Mouse (Mus musculus) midbrain, embryonic 16.5 days (tissue): ENCODE results near the gene Rapgef4. TPM values are rescaled to one million over a fixed set of nuclear protein-coding genes. Genes with fewer than 3 reads are reported as not detected.

Source experiments
- ATAC-seq: fragments of 200-750 bp; cut with Nextera tagmentation; 2 replicates; pipeline ENCODE4 v1.8.0; 2017; ENCODE audit warnings: moderate TSS enrichment
- H3K27ac ChIP-seq: fragments of 300-500 bp; sonication (generic); 2 replicates; pipeline ENCODE4 v1.5.1; 2014; ENCODE audit warnings: mild to moderate bottlenecking, low read length, mixed read lengths
- H3K27me3 ChIP-seq: fragments of 300-500 bp; sonication (generic); 2 replicates; pipeline ENCODE4 v1.6.1; 2014; ENCODE audit warnings: low read depth, low read length, mixed read lengths; ENCODE audit not compliant: control insufficient read depth, insufficient read depth
- H3K36me3 ChIP-seq: fragments of 300-500 bp; sonication (generic); 2 replicates; pipeline ENCODE4 v1.6.1; 2014; ENCODE audit warnings: mild to moderate bottlenecking, low read length, moderate library complexity, mixed read lengths; ENCODE audit not compliant: control insufficient read depth, insufficient read depth
- H3K4me1 ChIP-seq: fragments of 300-500 bp; sonication (generic); 2 replicates; pipeline ENCODE4 v1.6.1; 2014; ENCODE audit warnings: mild to moderate bottlenecking, low read length, mixed read lengths; ENCODE audit not compliant: control insufficient read depth, insufficient read depth
- H3K4me2 ChIP-seq: fragments of 300-500 bp; sonication (generic); 2 replicates; pipeline ENCODE4 v1.6.1; 2014; ENCODE audit warnings: mild to moderate bottlenecking, low read length, mixed read lengths
- H3K4me3 ChIP-seq: fragments of 300-500 bp; sonication (generic); 2 replicates; pipeline ENCODE4 v1.5.1; 2014; ENCODE audit warnings: low read depth, mild to moderate bottlenecking, low read length, moderate library complexity, mixed read lengths
- H3K9ac ChIP-seq: fragments of 300-500 bp; sonication (generic); 2 replicates; pipeline ENCODE4 v1.6.1; 2014; ENCODE audit warnings: low read depth, low read length, mixed read lengths
- H3K9me3 ChIP-seq: fragments of 300-500 bp; sonication (generic); replicated peaks from 2 replicates; pipeline ENCODE4 v1.6.1; 2014; ENCODE audit warnings: mild to moderate bottlenecking, low read length, mixed read lengths; ENCODE audit not compliant: control insufficient read depth, poor library complexity, severe bottlenecking
- WGBS: fragments of 180-500 bp; shearing (Covaris S2); extraction: QIAGEN DNeasy Blood & Tissue Kit; methylation state at CpG from one replicate; pipeline ENCODE4 v1.1.7; 2014; 5-methylcytosine and 5-hydroxymethylcytosine counted together
- polyA plus RNA-seq: library from polyadenylated mRNA; unstranded; fragments of >200 nt; fragmentation: Nextera tagmentation; extraction: Ambion mirVana; gene quantifications from 2 replicates; pipeline ENCODE4 v1.2.1, GENCODE M21; 2015

Gene Rapgef4
- polyA plus RNA-seq, 1 experiment from 2014 or later, result 40.2 TPM

DNA sequence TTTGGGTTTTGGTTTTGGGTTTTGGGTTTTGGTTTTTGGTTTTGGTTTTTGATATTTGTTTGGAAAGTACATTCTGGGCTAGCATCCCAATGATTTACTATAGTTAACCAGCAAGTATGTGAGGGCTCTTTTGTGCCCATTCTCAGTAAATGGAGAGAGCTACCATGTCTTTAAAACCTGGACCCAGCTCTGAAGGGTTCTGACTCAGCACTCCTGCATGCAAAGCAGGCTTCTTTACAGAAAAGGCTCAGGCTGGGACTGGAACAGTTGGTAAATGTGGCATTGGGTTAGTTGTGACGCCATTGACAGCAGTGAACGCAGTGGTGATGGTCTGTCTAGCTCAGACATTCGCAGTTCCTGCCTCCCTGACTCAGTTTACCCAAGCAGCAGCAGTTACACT is 236.3 kb downstream of the Rapgef4 start:
- Histone ChIP-seq H3K9ac (no peak overlapping the region), H3K4me2 (no peak overlapping the region), H3K4me1 (peaks cover 3% of the 10 kb centered on the region; the same call in 1 of the 2 replicates), H3K27ac (no peak overlapping the region), H3K36me3 (no peaks in the 10 kb centered on the region), H3K9me3 (no peaks in the 10 kb centered on the region), H3K4me3 (no peak overlapping the region), H3K27me3 (no peaks in the 10 kb centered on the region)
- no peak for ATAC-seq
- 77% methylated on average over 3 of the region's 3 CpGs for WGBS

- Histone ChIP-seq H3K9ac (no peak overlapping the region), H3K27me3 (no peaks in the 10 kb centered on the region), H3K27ac (no peak overlapping the region), H3K4me2 (no peak overlapping the region), H3K4me1 (peaks cover 3% of the 10 kb centered on the region; the same call in 1 of the 2 replicates), H3K9me3 (no peaks in the 10 kb centered on the region), H3K36me3 (no peaks in the 10 kb centered on the region), H3K4me3 (no peak overlapping the region)
- WGBS, result 32% methylated on average over 3 of the region's 3 CpGs
- no peak for ATAC-seq
Observed at GRCm38 (mm10) chr2:72219921-72220320, 238.9 kb downstream of the Rapgef4 start.

DNA sequence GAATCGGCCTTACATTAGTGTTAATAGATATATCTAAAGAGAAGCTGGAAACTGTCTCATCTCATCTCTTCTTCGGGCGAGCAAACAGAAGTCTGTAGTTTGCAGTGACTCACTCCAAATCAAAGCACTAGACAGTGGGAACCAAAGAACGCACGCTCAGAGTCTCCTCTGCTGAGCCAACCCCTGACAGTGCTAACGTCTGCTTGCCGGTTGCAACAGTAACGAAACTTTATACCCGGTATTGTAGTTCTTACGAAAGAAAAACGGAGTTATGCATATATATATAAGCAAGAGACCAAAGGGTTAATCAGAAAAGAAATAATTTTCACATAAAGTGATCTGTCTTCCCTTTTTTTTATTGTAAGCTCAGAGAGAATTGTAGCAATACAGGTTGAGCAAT is 240.2 kb downstream of the Rapgef4 start:
- Histone ChIP-seq H3K27me3 (no peaks in the 10 kb centered on the region), H3K27ac (no peak overlapping the region), H3K4me2 (no peak overlapping the region), H3K4me1 (peaks cover 3% of the 10 kb centered on the region; the same call in 1 of the 2 replicates), H3K9ac (no peak overlapping the region), H3K4me3 (no peak overlapping the region), H3K9me3 (no peaks in the 10 kb centered on the region), H3K36me3 (peaks cover 3% of the 10 kb centered on the region)
- ATAC-seq, result no peak
- 84% methylated on average over 11 of the region's 11 CpGs for WGBS

DNA sequence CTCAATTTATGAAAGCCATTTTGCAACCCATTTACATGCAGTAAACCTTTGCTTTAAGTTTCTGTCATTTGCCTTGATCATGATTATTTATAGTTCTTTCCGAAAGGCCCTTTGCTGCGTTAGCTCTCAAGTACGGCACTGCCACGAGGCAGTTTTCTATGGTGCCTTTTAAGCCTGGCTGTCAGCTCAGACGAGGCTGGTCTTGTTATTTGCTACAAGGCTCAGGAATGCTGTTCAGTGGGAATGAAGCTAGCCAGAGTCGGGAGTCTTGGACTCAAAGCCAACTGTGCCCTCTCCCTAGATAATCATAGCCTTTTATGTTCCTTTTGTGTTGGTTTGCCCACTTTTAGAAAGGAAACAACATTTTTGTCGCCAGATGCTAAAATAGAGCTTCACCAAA is 240.7 kb downstream of the Rapgef4 start:
- no peak overlapping the region for H3K9ac ChIP-seq
- H3K4me3 ChIP-seq, result no peak overlapping the region
- H3K4me1 ChIP-seq, result peaks cover 3% of the 10 kb centered on the region; the same call in 1 of the 2 replicates
- 49% methylated on average over 7 of the region's 7 CpGs for WGBS
- peaks cover 3% of the 10 kb centered on the region for H3K36me3 ChIP-seq
- no peak overlapping the region for H3K27ac ChIP-seq
- no peak for ATAC-seq
- H3K4me2 ChIP-seq, result no peak overlapping the region
- H3K27me3 ChIP-seq, result no peaks in the 10 kb centered on the region
- H3K9me3 ChIP-seq, result no peaks in the 10 kb centered on the region

DNA sequence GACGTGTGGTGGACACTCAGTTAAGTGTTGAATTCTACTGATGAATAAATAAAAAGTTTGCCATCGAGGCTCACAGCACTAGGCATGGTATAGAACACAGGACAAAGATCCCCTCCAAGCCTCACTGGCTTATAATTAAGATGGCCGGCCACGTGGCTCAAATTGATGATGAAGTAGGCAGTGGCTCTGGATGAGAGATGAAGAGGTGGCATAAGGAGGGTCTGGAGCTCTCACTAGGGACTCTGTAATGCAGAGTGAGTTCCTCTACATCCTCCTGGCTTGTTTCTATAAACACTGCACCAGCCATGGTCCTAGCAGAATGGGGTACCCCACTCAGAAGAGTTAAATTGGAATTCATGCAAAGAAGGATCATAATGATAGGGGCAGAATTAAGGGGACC is 241.2 kb downstream of the Rapgef4 start:
- Histone ChIP-seq H3K27me3 (no peaks in the 10 kb centered on the region), H3K4me3 (no peak overlapping the region), H3K9me3 (no peaks in the 10 kb centered on the region), H3K9ac (no peak overlapping the region), H3K4me2 (no peak overlapping the region), H3K4me1 (peaks cover 3% of the 10 kb centered on the region; the same call in 1 of the 2 replicates), H3K36me3 (peaks cover 3% of the 10 kb centered on the region), H3K27ac (no peak overlapping the region)
- no peak for ATAC-seq
- 81% methylated on average over 4 of the region's 4 CpGs for WGBS

- Histone ChIP-seq H3K36me3 (peaks cover 3% of the 10 kb centered on the region), H3K9ac (no peak overlapping the region), H3K9me3 (no peaks in the 10 kb centered on the region), H3K4me1 (peaks cover 3% of the 10 kb centered on the region; the same call in 1 of the 2 replicates), H3K4me2 (no peak overlapping the region), H3K27me3 (no peaks in the 10 kb centered on the region), H3K4me3 (no peak overlapping the region), H3K27ac (no peak overlapping the region)
- WGBS, result 87% methylated on average over 16 of the region's 16 CpGs
- no peak for ATAC-seq
Observed at GRCm38 (mm10) chr2:72222736-72223455, 241.9 kb downstream of the Rapgef4 start.

GRCm38 (mm10) chr2:72223479-72223878 is 242.4 kb downstream of the Rapgef4 start:
- ATAC-seq, result no peak
- 73% methylated on average over 5 of the region's 5 CpGs for WGBS

GRCm38 (mm10) chr2:72226006-72226405 is 245.0 kb downstream of the Rapgef4 start:
- no peak overlapping the region for H3K27ac ChIP-seq
- H3K36me3 ChIP-seq, result peaks cover 3% of the 10 kb centered on the region
- H3K4me3 ChIP-seq, result no peak overlapping the region
- H3K9me3 ChIP-seq, result no peaks in the 10 kb centered on the region
- no peak overlapping the region for H3K9ac ChIP-seq
- H3K4me1 ChIP-seq, result peaks cover 3% of the 10 kb centered on the region; the same call in 1 of the 2 replicates
- no peaks in the 10 kb centered on the region for H3K27me3 ChIP-seq
- H3K4me2 ChIP-seq, result no peak overlapping the region
- 95% methylated on average over 6 of the region's 6 CpGs for WGBS
- ATAC-seq, result no peak

More at GRCm38 (mm10) chr2:72223479-72223878, 242.4 kb downstream of the Rapgef4 start:
- H3K9ac ChIP-seq, result no peak overlapping the region
- H3K4me1 ChIP-seq, result peaks cover 3% of the 10 kb centered on the region; the same call in 1 of the 2 replicates
- H3K4me2 ChIP-seq, result no peak overlapping the region
- H3K27me3 ChIP-seq, result no peaks in the 10 kb centered on the region
- H3K36me3 ChIP-seq, result peaks cover 3% of the 10 kb centered on the region
- H3K27ac ChIP-seq, result no peak overlapping the region
- H3K9me3 ChIP-seq, result no peaks in the 10 kb centered on the region
- H3K4me3 ChIP-seq, result no peak overlapping the region

DNA sequence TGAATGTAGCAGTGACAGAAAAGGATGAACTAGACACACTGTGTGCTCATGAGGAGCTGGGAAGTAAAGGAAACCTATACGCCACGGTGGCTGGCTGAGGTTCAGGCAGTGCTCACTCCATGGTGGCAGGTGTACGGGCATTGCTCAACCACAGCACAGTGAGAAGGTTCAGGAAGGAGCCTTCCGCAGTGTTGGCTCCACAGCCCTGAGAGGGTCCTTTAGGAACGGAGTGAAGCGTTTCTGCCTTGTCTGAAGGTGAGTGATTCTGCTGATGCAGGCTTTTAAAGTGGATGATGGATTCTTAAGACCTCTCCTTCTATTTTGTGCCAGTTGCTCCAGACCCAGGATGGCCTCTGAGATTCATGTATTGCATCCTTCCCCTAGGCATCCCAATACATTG is 246.4 kb downstream of the Rapgef4 start:
- ATAC-seq, result no peak
- Histone ChIP-seq H3K9ac (no peak overlapping the region), H3K27ac (no peak overlapping the region), H3K27me3 (no peaks in the 10 kb centered on the region; the same call in 1 of the 2 replicates), H3K4me2 (no peak overlapping the region), H3K9me3 (no peaks in the 10 kb centered on the region), H3K4me3 (no peak overlapping the region), H3K4me1 (no peaks in the 10 kb centered on the region), H3K36me3 (peaks cover 3% of the 10 kb centered on the region)
- WGBS, result 94% methylated on average over 6 of the region's 6 CpGs
